In the genomic region with DNA sequence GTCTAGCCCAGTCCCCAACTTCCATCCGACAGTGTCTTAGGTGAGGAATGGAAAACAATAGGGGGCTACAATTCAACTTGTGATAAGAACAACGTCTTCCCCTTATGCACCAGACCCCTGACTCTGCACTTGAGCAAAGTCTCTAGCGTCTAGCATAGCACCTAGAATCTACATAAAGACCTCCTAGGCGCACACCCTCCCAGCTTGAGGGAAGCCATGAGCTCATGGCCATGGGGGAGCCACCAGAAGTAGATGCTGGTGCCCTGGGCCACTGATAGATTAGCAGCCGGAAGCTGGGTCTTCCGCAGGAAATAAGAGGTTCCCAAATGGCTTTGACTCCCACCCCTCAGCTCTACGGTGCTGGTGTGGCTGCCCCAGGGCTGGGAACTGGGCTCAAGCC, we compare ENCODE assay signal across 8 mouse cellular contexts. TPM values are rescaled to one million over a fixed set of nuclear protein-coding genes. Genes with fewer than 3 reads are reported as not detected.
DNase-seq lines count a peak whose midpoint lies in the region; TF ChIP-seq lines count a peak whose summit lies in the region.

No protein-coding gene starts in this region.

- 22% methylated on average over 7 of the region's 7 CpGs for WGBS in kidney, adult 2 months
- WGBS in hindbrain, embryonic 10.5 days, result 35% methylated on average over 7 of the region's 7 CpGs

- 0 out of 4 replicates have a peak, but pooled peaks of 1 of the 2 experiments have one; percentile 12 for TF ChIP-seq EP300 in MEL (IDR thresholded peaks at IDR 0.05; ENCODE audit: low read depth in 1 of 2, low read length in 2 of 2)

- H3K79me2 ChIP-seq in MEL (ENCODE audit: control insufficient read depth, insufficient read depth, low read length, poor library complexity), result peaks cover 8% of the 10 kb centered on the region

- H3K9me3 ChIP-seq in MEL (replicated peaks; ENCODE audit: insufficient read depth, low read length), result no peaks in the 10 kb centered on the region
- no peaks in the 10 kb centered on the region for H3K9me3 ChIP-seq in hindbrain, embryonic 10.5 days

- no peaks in the 10 kb centered on the region for H3K27me3 ChIP-seq in kidney, adult 2 months (replicated peaks; ENCODE audit: control insufficient read depth, insufficient read depth, low read length)
- H3K27me3 ChIP-seq in MEL (ENCODE audit: control insufficient read depth in 1 of 2, insufficient read depth in 2 of 2, low read length in 2 of 2), result no peaks in the 10 kb centered on the region
- no peaks in the 10 kb centered on the region for H3K27me3 ChIP-seq in hindbrain, embryonic 10.5 days (ENCODE audit: insufficient read depth, poor library complexity, severe bottlenecking)

- H3K36me3 ChIP-seq in kidney, adult 2 months (ENCODE audit: control insufficient read depth, insufficient read depth, low read length), result no peaks in the 10 kb centered on the region
- H3K36me3 ChIP-seq in MEL (ENCODE audit: control insufficient read depth in 1 of 2, insufficient read depth in 2 of 2, low read length in 2 of 2), result peaks cover 0 to 15% of the 10 kb centered on the region in 2 experiments; a peak in 2 of 4 replicates
- H3K36me3 ChIP-seq in hindbrain, embryonic 10.5 days, result peaks cover 13% of the 10 kb centered on the region

- TF ChIP-seq RAD21 in MEL (IDR thresholded peaks at IDR 0.05; ENCODE audit: low read depth, low read length), result no peak

- H3K4me1 ChIP-seq in kidney, adult 2 months (ENCODE audit: control insufficient read depth, insufficient read depth, low read length), result peaks cover 2% of the 10 kb centered on the region; the same call in 1 of the 2 replicates
- H3K4me1 ChIP-seq in MEL (ENCODE audit: control insufficient read depth in 1 of 2, insufficient read depth in 2 of 2, low read length in 2 of 2), result peaks cover 7 to 23% of the 10 kb centered on the region in 2 experiments
- peaks cover 65% of the 10 kb centered on the region for H3K4me1 ChIP-seq in hindbrain, embryonic 10.5 days (replicated peaks)

- H3K27ac ChIP-seq in kidney, adult 2 months (ENCODE audit: insufficient read depth, low read depth, low read length), result no peak overlapping the region
- H3K27ac ChIP-seq in MEL (ENCODE audit: control insufficient read depth, low read depth, low read length), result peak overlapping the region; percentile 36
- peak overlapping the region; percentile 93 for H3K27ac ChIP-seq in hindbrain, embryonic 10.5 days

- no peak for TF ChIP-seq POLR2A in kidney, adult 2 months (IDR thresholded peaks at IDR 0.05; ENCODE audit: low read depth, low read length)
- TF ChIP-seq POLR2A in MEL (IDR thresholded peaks at IDR 0.05; ENCODE audit: control insufficient read depth in 1 of 2, insufficient read depth in 1 of 2, low read depth in 1 of 2, low read length in 2 of 2, poor library complexity in 1 of 2), result no peak; a peak in 1 of 4 replicates

- no peak for TF ChIP-seq CTCF in kidney, adult 2 months (conservative IDR thresholded peaks at IDR 0.05; ENCODE audit: insufficient read depth, insufficient read length, low read depth, low read length)
- no peak for TF ChIP-seq CTCF in MEL (IDR thresholded peaks at IDR 0.05 in 2 of 3, conservative IDR thresholded peaks at IDR 0.05 in 1 of 3; ENCODE audit: control insufficient read depth in 1 of 3, insufficient read depth in 1 of 3, low read depth in 2 of 3, low read length in 3 of 3, poor library complexity in 1 of 3, severe bottlenecking in 1 of 3)

- DNase-seq in kidney, adult 2 months, result no peak
- no peak for DNase-seq in kidney, postnatal 25 days
- DNase-seq in MEL (ENCODE audit: low read depth, low spot score), result peak; percentile 72
- no peak for DNase-seq in hindbrain, embryonic 10.5 days (ENCODE audit: low spot score)
- peak; percentile 53 for DNase-seq in lung, postnatal 36 days
- no peak for DNase-seq in right cerebral cortex, postnatal 4 days
- DNase-seq in adrenal gland, adult 18-20 months (ENCODE audit: low spot score in 2 of 2), result no peak
- no peak for DNase-seq in layer of hippocampus, postnatal 36 days

- peak overlapping the region; percentile 89 for H3K4me3 ChIP-seq in kidney, adult 2 months (ENCODE audit: insufficient read depth, low read depth, low read length)
- peak overlapping the region; percentile 84 to 99 for H3K4me3 ChIP-seq in MEL (ENCODE audit: control insufficient read depth in 1 of 2, insufficient read depth in 1 of 2, low read depth in 2 of 2, low read length in 2 of 2)
- H3K4me3 ChIP-seq in hindbrain, embryonic 10.5 days, result peak overlapping the region; percentile 95

- H3K9ac ChIP-seq in MEL (ENCODE audit: control insufficient read depth, low read depth, low read length, poor library complexity, severe bottlenecking), result peak overlapping the region; percentile 82

TF ChIP-seq in MEL, 35 proteins besides CTCF, POLR2A, EP300 and RAD21 (continues in another document):
- TF ChIP-seq TAL1 (IDR thresholded peaks at IDR 0.05; ENCODE audit: low read length) (0 out of 2 replicates have a peak, but pooled peaks have one; percentile 3), GATA1 (IDR thresholded peaks at IDR 0.05; ENCODE audit: low read depth, low read length) (no peak), TBP (IDR thresholded peaks at IDR 0.05; ENCODE audit: low read depth, low read length) (0 out of 2 replicates have a peak, but pooled peaks have one; percentile 40), NRF1 (IDR thresholded peaks at IDR 0.05; ENCODE audit: insufficient read depth, low read depth, low read length, poor library complexity, severe bottlenecking) (no peak), MAZ (IDR thresholded peaks at IDR 0.05; ENCODE audit: low read depth, low read length) (no peak), MYC (IDR thresholded peaks at IDR 0.05; ENCODE audit: low read depth, low read length) (0 out of 2 replicates have a peak, but pooled peaks have one; percentile 51), ZC3H11A (IDR thresholded peaks at IDR 0.05; ENCODE audit: low read depth, low read length) (no peak), POLR2AphosphoS2 (IDR thresholded peaks at IDR 0.05; ENCODE audit: low read length) (no peak), JUND (IDR thresholded peaks at IDR 0.05; ENCODE audit: low read depth, low read length) (no peak), ELF1 (IDR thresholded peaks at IDR 0.05; ENCODE audit: low read depth, low read length) (0 out of 2 replicates have a peak, but pooled peaks have one; percentile 14), MAFK (IDR thresholded peaks at IDR 0.05; ENCODE audit: borderline replicate concordance, low read depth, low read length) (no peak), KAT2A (conservative IDR thresholded peaks at IDR 0.05; ENCODE audit: low read depth, low read length) (no peak), BHLHE40 (IDR thresholded peaks at IDR 0.05; ENCODE audit: borderline replicate concordance, low read depth, low read length) (no peak), UBTF (IDR thresholded peaks at IDR 0.05; ENCODE audit: borderline replicate concordance, insufficient read depth, low read depth, low read length) (no peak), SIN3A (IDR thresholded peaks at IDR 0.05; ENCODE audit: low read length) (0 out of 2 replicates have a peak, but pooled peaks have one; percentile 39), CHD2 (IDR thresholded peaks at IDR 0.05; ENCODE audit: low read length) (no peak), USF2 (IDR thresholded peaks at IDR 0.05; ENCODE audit: borderline replicate concordance in 1 of 2, insufficient read depth in 1 of 2, low read depth in 1 of 2, low read length in 2 of 2) (no peak), MAX (IDR thresholded peaks at IDR 0.05; ENCODE audit: low read length) (peak; percentile 39; the same call in 1 of the 2 replicates), RCOR1 (IDR thresholded peaks at IDR 0.05; ENCODE audit: low read depth, low read length) (no peak), USF1 (IDR thresholded peaks at IDR 0.05; ENCODE audit: low read depth, low read length) (no peak), SMC3 (IDR thresholded peaks at IDR 0.05; ENCODE audit: low read depth, low read length) (no peak), ZKSCAN1 (IDR thresholded peaks at IDR 0.05; ENCODE audit: low read depth, low read length) (no peak), ZNF384 (IDR thresholded peaks at IDR 0.05; ENCODE audit: low read depth, low read length) (no peak), NELFE (IDR thresholded peaks at IDR 0.05; ENCODE audit: low read depth, low read length) (0 out of 2 replicates have a peak, but pooled peaks have one; percentile 30), GABPA (IDR thresholded peaks at IDR 0.05; ENCODE audit: low read depth, low read length) (no peak), MXI1 (IDR thresholded peaks at IDR 0.05; ENCODE audit: low read depth, low read length) (peak; percentile 19; the same call in 1 of the 2 replicates), POLR2AphosphoS5 (IDR thresholded peaks at IDR 0.05; ENCODE audit: borderline replicate concordance, low read depth, low read length) (no peak), TCF12 (IDR thresholded peaks at IDR 0.05; ENCODE audit: low read depth, low read length) (0 out of 2 replicates have a peak, but pooled peaks have one; percentile 10)

RNA-seq across cellular contexts. Expression of a gene that starts 0.8 kb away (rescaled TPM):
- 46.3 and 56.0 TPM in 2 replicates for polyA plus RNA-seq in kidney, adult 2 months (2012; rRNA removed)
- total RNA-seq in MEL (2012; rRNA removed), result 27.3 and 29.0 TPM in 2 replicates
- 10 to 100 TPM in 1 of 2 experiments, not detected in 1; 65.4 TPM for polyA plus RNA-seq in MEL (2012; ENCODE audit: insufficient read depth in 1 of 2, insufficient read length in 2 of 2, low read depth in 1 of 2, low replicate concordance in 2 of 2, missing spikeins in 1 of 2)
- 54.8 and 82.1 TPM in 2 replicates for polyA plus RNA-seq in hindbrain, embryonic 10.5 days (2016; fragmentation: Nextera tagmentation; extraction: Ambion mirVana)
- total RNA-seq in adrenal gland, adult 18-20 months (2021), result 10 to 100 TPM; 30.2 to 31.0 TPM
- 100 to 1,000 TPM; 150 to 154 TPM for total RNA-seq in layer of hippocampus, postnatal 36 days (2021)

RNA-seq across cellular contexts. Expression of a gene that starts 22.7 kb away (rescaled TPM):
- 14.9 and 18.0 TPM in 2 replicates for polyA plus RNA-seq in kidney, adult 2 months (2012; rRNA removed)
- not detected in 2 replicates for total RNA-seq in MEL (2012; rRNA removed)
- not detected for polyA plus RNA-seq in MEL (2012; ENCODE audit: insufficient read depth in 1 of 2, insufficient read length in 2 of 2, low read depth in 1 of 2, low replicate concordance in 2 of 2, missing spikeins in 1 of 2)
- polyA plus RNA-seq in hindbrain, embryonic 10.5 days (2016; fragmentation: Nextera tagmentation; extraction: Ambion mirVana), result 307 and 334 TPM in 2 replicates
- 1 to 10 TPM; 6.4 to 6.6 TPM for total RNA-seq in adrenal gland, adult 18-20 months (2021)
- total RNA-seq in layer of hippocampus, postnatal 36 days (2021), result 1 to 10 TPM; 5.7 to 5.8 TPM

RNA-seq across cellular contexts. Expression of a gene that starts 26.5 kb away (rescaled TPM):
- 655 and 703 TPM in 2 replicates for polyA plus RNA-seq in kidney, adult 2 months (2012; rRNA removed)
- 271 and 292 TPM in 2 replicates for total RNA-seq in MEL (2012; rRNA removed)
- 100 to 1,000 TPM; 342 to 414 TPM for polyA plus RNA-seq in MEL (2012; ENCODE audit: insufficient read depth in 1 of 2, insufficient read length in 2 of 2, low read depth in 1 of 2, low replicate concordance in 2 of 2, missing spikeins in 1 of 2)
- polyA plus RNA-seq in hindbrain, embryonic 10.5 days (2016; fragmentation: Nextera tagmentation; extraction: Ambion mirVana), result 412 and 491 TPM in 2 replicates
- 100 to 1,000 TPM; 457 to 601 TPM for total RNA-seq in adrenal gland, adult 18-20 months (2021)
- total RNA-seq in layer of hippocampus, postnatal 36 days (2021), result 100 to 1,000 TPM; 175 to 186 TPM

Comparison
In these comparisons a context has a peak if more than half of its experiments do, and no peak if none do; other contexts are left out.
1. DNase-seq: peak in MEL (single experiment) and lung, postnatal 36 days (single experiment); none in kidney, adult 2 months (single experiment), kidney, postnatal 25 days (0 of 2), hindbrain, embryonic 10.5 days (single experiment), right cerebral cortex, postnatal 4 days (single experiment), adrenal gland, adult 18-20 months (0 of 2) and layer of hippocampus, postnatal 36 days (0 of 2).
2. Peak in every context shown above with its lines, with median percentiles within 50 percentile points of each other: H3K4me3 ChIP-seq.